Mouse (Mus musculus): ENCODE data around the gene Pcsk5. TPM values are rescaled to one million over a fixed set of nuclear protein-coding genes. Genes with fewer than 3 reads are reported as not detected.

Pcsk5 gene
- total and polyA plus RNA-seq, 3 experiments: 0.27 TPM; not detected in 2

- Histone ChIP-seq H3K4me1 (ENCODE audit: insufficient read depth, low read depth, low read length) (peaks cover 20% of the 10 kb centered on the region), H3K36me3 (replicated peaks) (peaks cover 54% of the 10 kb centered on the region), H3K27me3 (ENCODE audit: insufficient read depth, low read length) (no peaks in the 10 kb centered on the region), H3K9me3 (replicated peaks) (no peaks in the 10 kb centered on the region), H3K4me3 (ENCODE audit: low read depth, low read length) (no peak overlapping the region)
- TF ChIP-seq POLR2AphosphoS5 (IDR thresholded peaks at IDR 0.05; ENCODE audit: insufficient replicate concordance, low read depth, low read length): no peak
- TF ChIP-seq GATA2 (IDR thresholded peaks at IDR 0.05; ENCODE audit: borderline replicate concordance, low read depth, low read length): no peak
- TF ChIP-seq CTCF (IDR thresholded peaks at IDR 0.05; ENCODE audit: low read depth, low read length): no peak
- TF ChIP-seq TAL1 (conservative IDR thresholded peaks at IDR 0.05; ENCODE audit: low read depth, low read length): no peak
- no peak for TF ChIP-seq GATA1 (IDR thresholded peaks at IDR 0.05; ENCODE audit: borderline replicate concordance, low read length)
- DNase-seq (ENCODE audit: low spot score) (no peak), ATAC-seq (ENCODE audit: extremely low read depth, insufficient number of reproducible peaks, low FRiP score, poor library complexity, severe bottlenecking) (no peak)
These were observed 440.6 kb downstream of the Pcsk5 start for GRCm38 (mm10) chr19:17396802-17397201.

- H3K9me3 ChIP-seq (replicated peaks): no peaks in the 10 kb centered on the region
- H3K4me3 ChIP-seq (ENCODE audit: low read depth, low read length): peak within 1 kb of the TSS; percentile 92
- peaks cover 35% of the 10 kb centered on the region for H3K36me3 ChIP-seq (replicated peaks)
- DNase-seq (ENCODE audit: low spot score) (peak; percentile 90), ATAC-seq (ENCODE audit: extremely low read depth, insufficient number of reproducible peaks, low FRiP score, poor library complexity, severe bottlenecking) (peak; percentile 94)
- H3K27me3 ChIP-seq (ENCODE audit: insufficient read depth, low read length): no peaks in the 10 kb centered on the region
- TF ChIP-seq TAL1 (conservative IDR thresholded peaks at IDR 0.05; ENCODE audit: low read depth, low read length): no peak
- no peak for TF ChIP-seq POLR2AphosphoS5 (IDR thresholded peaks at IDR 0.05; ENCODE audit: insufficient replicate concordance, low read depth, low read length)
- no peak for TF ChIP-seq CTCF (IDR thresholded peaks at IDR 0.05; ENCODE audit: low read depth, low read length)
- TF ChIP-seq GATA2 (IDR thresholded peaks at IDR 0.05; ENCODE audit: borderline replicate concordance, low read depth, low read length): no peak
- TF ChIP-seq GATA1 (IDR thresholded peaks at IDR 0.05; ENCODE audit: borderline replicate concordance, low read length): no peak
- peaks cover 20% of the 10 kb centered on the region for H3K4me1 ChIP-seq (ENCODE audit: insufficient read depth, low read depth, low read length)
These were observed 443.4 kb downstream of the Pcsk5 start, which contains the start of gene Rfk for GRCm38 (mm10) chr19:17393841-17394591. Rfk (plus strand) TSS chr19:17394043.

GRCm38 (mm10) chr19:17392866-17393265 is 444.6 kb downstream of the Pcsk5 start:
- DNase-seq (ENCODE audit: low spot score) (no peak), ATAC-seq (ENCODE audit: extremely low read depth, insufficient number of reproducible peaks, low FRiP score, poor library complexity, severe bottlenecking) (no peak)
- Histone ChIP-seq H3K9me3 (replicated peaks) (no peaks in the 10 kb centered on the region), H3K36me3 (replicated peaks) (peaks cover 24% of the 10 kb centered on the region), H3K27me3 (ENCODE audit: insufficient read depth, low read length) (no peaks in the 10 kb centered on the region), H3K4me1 (ENCODE audit: insufficient read depth, low read depth, low read length) (peaks cover 20% of the 10 kb centered on the region), H3K4me3 (ENCODE audit: low read depth, low read length) (no peak overlapping the region)
- no peak for TF ChIP-seq GATA1 (IDR thresholded peaks at IDR 0.05; ENCODE audit: borderline replicate concordance, low read length)
- no peak for TF ChIP-seq POLR2AphosphoS5 (IDR thresholded peaks at IDR 0.05; ENCODE audit: insufficient replicate concordance, low read depth, low read length)
- TF ChIP-seq GATA2 (IDR thresholded peaks at IDR 0.05; ENCODE audit: borderline replicate concordance, low read depth, low read length): no peak
- no peak for TF ChIP-seq TAL1 (conservative IDR thresholded peaks at IDR 0.05; ENCODE audit: low read depth, low read length)
- TF ChIP-seq CTCF (IDR thresholded peaks at IDR 0.05; ENCODE audit: low read depth, low read length): no peak

- Histone ChIP-seq H3K27me3 (ENCODE audit: insufficient read depth, low read length) (peaks cover 7% of the 10 kb centered on the region), H3K4me3 (ENCODE audit: low read depth, low read length) (no peak overlapping the region), H3K9me3 (replicated peaks) (no peaks in the 10 kb centered on the region), H3K36me3 (replicated peaks) (no peaks in the 10 kb centered on the region), H3K4me1 (ENCODE audit: insufficient read depth, low read depth, low read length) (peaks cover 11% of the 10 kb centered on the region)
- ATAC-seq (ENCODE audit: extremely low read depth, insufficient number of reproducible peaks, low FRiP score, poor library complexity, severe bottlenecking): no peak
- TF ChIP-seq POLR2AphosphoS5 (IDR thresholded peaks at IDR 0.05; ENCODE audit: insufficient replicate concordance, low read depth, low read length) (no peak), GATA2 (IDR thresholded peaks at IDR 0.05; ENCODE audit: borderline replicate concordance, low read depth, low read length) (no peak), CTCF (IDR thresholded peaks at IDR 0.05; ENCODE audit: low read depth, low read length) (no peak)
- DNase-seq (ENCODE audit: low spot score): peak; percentile 25
These were observed 449.0 kb downstream of the Pcsk5 start for GRCm38 (mm10) chr19:17388404-17388803.

GRCm38 (mm10) chr19:17386424-17386823 is 451.0 kb downstream of the Pcsk5 start:
- TF ChIP-seq GATA1 (IDR thresholded peaks at IDR 0.05; ENCODE audit: borderline replicate concordance, low read length) (no peak), GATA2 (IDR thresholded peaks at IDR 0.05; ENCODE audit: borderline replicate concordance, low read depth, low read length) (no peak), CTCF (IDR thresholded peaks at IDR 0.05; ENCODE audit: low read depth, low read length) (no peak), POLR2AphosphoS5 (IDR thresholded peaks at IDR 0.05; ENCODE audit: insufficient replicate concordance, low read depth, low read length) (no peak), TAL1 (conservative IDR thresholded peaks at IDR 0.05; ENCODE audit: low read depth, low read length) (no peak)
- H3K4me1 ChIP-seq (ENCODE audit: insufficient read depth, low read depth, low read length): peaks cover 5% of the 10 kb centered on the region; the same call in 1 of the 2 replicates
- ATAC-seq (ENCODE audit: extremely low read depth, insufficient number of reproducible peaks, low FRiP score, poor library complexity, severe bottlenecking): no peak
- H3K9me3 ChIP-seq (replicated peaks): no peaks in the 10 kb centered on the region
- DNase-seq (ENCODE audit: low spot score): no peak
- H3K36me3 ChIP-seq (replicated peaks): no peaks in the 10 kb centered on the region
- peaks cover 19% of the 10 kb centered on the region for H3K27me3 ChIP-seq (ENCODE audit: insufficient read depth, low read length)
- H3K4me3 ChIP-seq (ENCODE audit: low read depth, low read length): no peak overlapping the region

- Histone ChIP-seq H3K27me3 (ENCODE audit: insufficient read depth, low read length) (peaks cover 19% of the 10 kb centered on the region), H3K36me3 (replicated peaks) (no peaks in the 10 kb centered on the region), H3K4me3 (ENCODE audit: low read depth, low read length) (no peak overlapping the region), H3K4me1 (ENCODE audit: insufficient read depth, low read depth, low read length) (peaks cover 5% of the 10 kb centered on the region; the same call in 1 of the 2 replicates), H3K9me3 (replicated peaks) (no peaks in the 10 kb centered on the region)
- TF ChIP-seq TAL1 (conservative IDR thresholded peaks at IDR 0.05; ENCODE audit: low read depth, low read length) (no peak), GATA1 (IDR thresholded peaks at IDR 0.05; ENCODE audit: borderline replicate concordance, low read length) (no peak), GATA2 (IDR thresholded peaks at IDR 0.05; ENCODE audit: borderline replicate concordance, low read depth, low read length) (no peak), CTCF (IDR thresholded peaks at IDR 0.05; ENCODE audit: low read depth, low read length) (no peak), POLR2AphosphoS5 (IDR thresholded peaks at IDR 0.05; ENCODE audit: insufficient replicate concordance, low read depth, low read length) (no peak)
- DNase-seq (ENCODE audit: low spot score): no peak
- ATAC-seq (ENCODE audit: extremely low read depth, insufficient number of reproducible peaks, low FRiP score, poor library complexity, severe bottlenecking): no peak
These were observed 452.0 kb downstream of the Pcsk5 start for GRCm38 (mm10) chr19:17385426-17385825.

Measured in G1E (cell line).